Mouse (Mus musculus) cortical plate, adult 2 months (tissue): Measurements from ENCODE around the gene Zfp384.
A peak's percentile ranks its signal among the peaks of the same experiment; 100 is the strongest.

Source experiments
- CTCF ChIP-seq: fragments of 200-500 bp; IDR thresholded peaks from 2 replicates; pipeline ENCODE4 v1.5.1; 2011; ENCODE audit warnings: mild to moderate bottlenecking, control low read depth, low read length; ENCODE audit not compliant: insufficient read depth; ENCODE audit errors: extremely low read depth
- POLR2A ChIP-seq: fragments of 200-500 bp; IDR thresholded peaks from 2 replicates; pipeline ENCODE4 v1.6.1; 2011; ENCODE audit warnings: mild to moderate bottlenecking, low read length, control low read depth; ENCODE audit not compliant: insufficient read depth; ENCODE audit errors: extremely low read depth

DNA sequence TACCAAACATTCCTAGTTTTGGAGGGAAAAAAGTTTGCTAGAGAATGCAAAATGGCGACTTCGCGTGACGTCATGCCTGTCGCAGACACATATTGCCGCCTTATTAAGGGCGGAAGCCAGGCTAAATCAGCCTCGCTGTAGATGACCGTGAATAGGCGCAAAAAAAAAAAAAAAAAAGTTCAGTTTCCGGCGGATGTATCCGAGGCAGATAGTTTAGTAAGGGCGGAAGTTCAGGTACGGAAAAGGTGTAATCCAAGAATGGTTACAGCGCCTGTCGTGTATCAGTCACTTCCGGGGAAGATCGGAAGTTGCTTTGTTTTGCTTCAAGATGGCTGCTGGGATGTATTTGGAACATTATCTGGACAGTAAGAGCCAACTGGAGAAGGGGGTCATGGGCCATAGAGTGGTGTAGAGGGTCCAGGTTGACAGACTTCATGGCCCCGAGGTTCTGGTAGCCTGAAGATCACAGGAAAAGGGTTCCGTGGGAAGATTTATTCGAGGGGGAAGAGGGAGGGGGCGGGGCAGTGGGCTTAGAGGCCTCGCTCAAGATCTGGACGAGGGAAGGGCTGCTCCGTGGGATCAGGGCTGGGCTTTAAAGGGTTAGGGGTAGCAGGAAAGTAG lies 30.7 kb downstream of the Zfp384 start, which contains the start of gene Ing4:
- TF ChIP-seq CTCF = no peak
- TF ChIP-seq POLR2A = peak; percentile 49; the same call in 1 of the 2 replicates
